Mouse (Mus musculus) thymus, postnatal 10 days (tissue): ENCODE measurements around the gene Gm15517.
A peak's percentile ranks its signal among the peaks of the same experiment; 100 is the strongest.
"Not testable (repeated sequence)": the region's sequence is repeated elsewhere in the genome, so short reads cannot be mapped to it uniquely, and the experiment has no call there.

Experiments used
- DNase-seq, 2 experiments: peaks; one replicate each; pipeline ENCODE4 v3.0.0; 2021; ENCODE audit warnings: low spot score in 2 of 2

The Gm15517 gene

DNA sequence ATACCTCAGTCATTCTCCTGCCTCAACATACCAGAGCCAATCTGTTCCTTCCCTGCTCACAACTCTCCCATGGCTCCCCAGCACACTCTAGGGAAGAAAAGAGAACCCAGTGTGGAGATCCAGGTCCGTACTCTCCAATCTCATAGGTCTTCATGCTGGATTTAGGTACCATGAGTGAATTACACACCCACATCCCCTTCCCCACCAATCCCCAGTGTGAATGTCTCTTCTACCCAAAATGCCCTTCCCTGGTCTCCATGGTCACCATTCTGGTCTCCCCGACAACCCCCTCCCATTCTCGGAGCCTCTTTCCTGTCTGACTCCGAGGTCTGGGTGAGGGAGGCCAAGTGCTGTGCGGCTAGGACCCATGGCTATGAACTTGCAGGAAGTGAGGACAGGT lies at the start of gene Gm15517:
Gene Gm15517 (plus strand): TSS at position 301 of the 400 bp plus-strand sequence.
- no peak for DNase-seq

DNA sequence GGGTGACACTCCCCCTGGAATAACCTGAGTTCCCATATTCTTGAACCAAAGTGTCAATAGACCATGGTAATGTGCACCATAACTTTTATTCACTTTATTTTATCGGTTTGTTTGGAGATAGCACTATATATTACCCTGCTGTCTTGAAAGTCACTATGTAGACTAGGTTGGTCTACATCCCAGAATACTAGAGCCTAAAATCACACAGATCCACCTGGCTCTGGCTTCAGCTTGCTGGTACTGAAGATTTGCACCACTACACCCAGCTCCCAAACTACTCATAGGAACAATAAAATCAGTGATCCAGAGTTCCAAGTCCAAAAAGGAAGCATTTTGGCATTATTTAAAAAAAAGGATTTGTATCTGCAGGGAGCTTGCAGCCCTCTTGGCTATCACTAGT lies 45.6 kb upstream of the Gm15517 start, which contains the start of gene Klk1b5:
Gene Klk1b5 (plus strand): TSS at position 301 of the 400 bp plus-strand sequence.
- no peak for DNase-seq

DNA sequence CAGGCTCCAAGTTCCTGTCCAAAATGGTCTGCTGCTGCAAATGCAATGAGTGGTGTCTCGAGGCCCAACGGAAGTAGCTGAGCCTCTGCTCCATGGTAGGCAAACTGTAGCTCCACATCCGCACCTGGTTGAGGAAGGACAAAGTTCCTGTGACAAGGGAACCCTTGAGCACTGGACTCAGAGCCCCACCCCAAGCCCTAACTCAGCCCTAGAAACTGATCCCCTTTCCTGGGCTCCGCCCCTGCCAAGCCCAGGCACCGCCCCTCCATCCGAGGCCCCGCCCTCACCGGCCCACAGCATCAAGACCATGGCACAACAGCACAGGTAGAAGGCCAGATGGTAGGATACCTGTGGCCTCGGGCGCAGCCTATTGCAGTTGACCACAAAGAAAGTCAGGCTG lies 39.6 kb upstream of the Gm15517 start:
- DNase-seq, result not testable (repeated sequence)

DNA sequence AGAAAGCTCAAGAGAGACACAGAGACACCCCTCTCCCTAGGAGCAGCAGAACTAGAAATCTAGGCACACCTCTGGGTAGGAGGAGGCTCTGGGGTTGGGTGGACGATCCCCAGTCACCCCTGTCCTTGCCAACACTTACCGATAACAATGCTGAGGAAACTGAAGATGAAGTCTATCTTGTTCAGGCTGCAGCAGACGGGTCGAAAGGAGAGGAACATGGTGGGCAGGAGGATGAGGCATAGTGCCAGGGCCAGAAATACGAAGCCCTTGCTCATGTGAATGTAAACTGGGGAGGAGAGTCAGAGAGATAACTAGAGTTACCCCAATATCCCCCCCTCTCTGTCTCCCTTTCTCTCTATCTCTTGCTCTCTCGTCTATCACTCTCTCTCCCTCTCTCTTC lies 38.9 kb upstream of the Gm15517 start:
- not testable (repeated sequence) for DNase-seq

- no peak for DNase-seq
Observed at GRCm38 (mm10) chr7:44225076-44225475, 36.2 kb upstream of the Gm15517 start, which contains the start of gene Klk1. Gene Klk1, plus strand, starts transcription at chr7:44225360.

DNA sequence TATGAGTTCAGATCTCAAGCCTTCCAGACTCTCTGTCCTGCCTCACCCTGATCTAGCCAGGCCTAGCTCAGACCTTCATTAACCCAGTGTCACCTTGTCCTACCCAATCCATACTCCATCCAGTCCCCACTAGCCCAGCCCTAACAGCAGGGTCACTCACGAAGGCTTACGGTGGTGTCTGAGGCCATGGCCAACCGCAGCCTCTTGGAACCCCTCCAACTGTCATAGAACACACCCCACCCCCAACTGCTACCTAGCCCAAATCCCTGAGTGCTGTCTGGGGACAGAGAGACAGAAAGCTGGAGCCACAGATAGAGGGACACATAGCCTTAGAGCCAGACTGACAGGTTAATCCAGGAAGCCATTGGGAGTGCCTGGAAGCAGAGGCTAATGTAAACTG lies 25.3 kb upstream of the Gm15517 start, which contains the start of gene Gm36864:
Gene Gm36864 (plus strand): TSS at position 269 of the 400 bp plus-strand sequence.
- DNase-seq, result no peak

GRCm38 (mm10) chr7:44239913-44240312 lies 21.3 kb upstream of the Gm15517 start:
- DNase-seq, result no peak

DNA sequence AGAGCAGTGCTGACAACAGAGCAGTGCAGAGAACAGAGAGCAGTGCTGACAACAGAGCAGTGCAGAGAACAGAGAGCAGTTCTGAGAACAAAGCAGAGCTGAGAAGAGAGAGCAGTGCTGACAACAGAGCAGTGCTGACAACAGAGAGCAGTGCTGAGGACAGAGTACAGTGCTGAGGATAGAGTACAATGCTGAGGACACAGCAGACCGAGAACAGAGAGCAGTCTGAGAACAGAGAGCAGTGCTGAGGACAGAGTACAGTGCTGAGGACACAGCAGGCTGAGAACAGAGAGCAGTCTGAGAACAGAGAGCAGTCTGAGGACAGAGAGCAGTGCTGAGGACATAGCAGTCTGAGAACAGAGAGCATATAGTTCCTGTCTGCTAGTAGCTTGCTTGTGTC lies 20.5 kb upstream of the Gm15517 start:
- DNase-seq, result no peak

GRCm38 (mm10) chr7:44241163-44241562 lies 20.1 kb upstream of the Gm15517 start:
- no peak for DNase-seq

GRCm38 (mm10) chr7:44244080-44244479 lies 17.2 kb upstream of the Gm15517 start:
- DNase-seq, result no peak

- DNase-seq, result peak; percentile 89 to 93
Observed at GRCm38 (mm10) chr7:44246055-44246983, 14.9 kb upstream of the Gm15517 start, which contains the start of the genes 1700028J19Rik and 2410002F23Rik. Gene 1700028J19Rik, minus strand, starts transcription at chr7:44246695. Gene 2410002F23Rik, plus strand, starts transcription at chr7:44246722.

DNA sequence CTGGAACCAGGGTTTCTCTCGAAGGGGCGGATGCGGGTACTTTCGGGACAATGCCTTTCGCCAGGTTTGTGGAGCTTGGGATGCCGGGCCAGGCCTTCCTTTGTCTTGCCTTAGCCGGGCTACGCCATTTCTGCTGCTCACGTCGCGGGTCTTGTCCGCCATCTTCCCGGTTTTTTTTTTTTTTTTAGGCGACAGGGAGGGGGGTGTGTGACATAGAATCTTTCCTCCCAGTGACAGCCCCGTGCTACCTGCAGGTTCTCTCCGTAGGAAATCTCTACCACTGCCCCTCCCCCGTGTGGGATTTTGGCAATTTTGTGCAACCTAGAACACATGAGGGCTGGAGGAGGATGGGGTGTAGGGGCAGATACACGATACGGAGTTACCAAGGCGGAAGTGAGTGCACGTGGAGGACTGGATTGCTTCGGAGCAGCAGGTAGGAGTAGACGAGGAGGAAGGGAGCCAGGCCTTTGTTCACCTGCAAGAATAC lies 14.2 kb upstream of the Gm15517 start:
- peak; percentile 33 to 61 for DNase-seq

DNA sequence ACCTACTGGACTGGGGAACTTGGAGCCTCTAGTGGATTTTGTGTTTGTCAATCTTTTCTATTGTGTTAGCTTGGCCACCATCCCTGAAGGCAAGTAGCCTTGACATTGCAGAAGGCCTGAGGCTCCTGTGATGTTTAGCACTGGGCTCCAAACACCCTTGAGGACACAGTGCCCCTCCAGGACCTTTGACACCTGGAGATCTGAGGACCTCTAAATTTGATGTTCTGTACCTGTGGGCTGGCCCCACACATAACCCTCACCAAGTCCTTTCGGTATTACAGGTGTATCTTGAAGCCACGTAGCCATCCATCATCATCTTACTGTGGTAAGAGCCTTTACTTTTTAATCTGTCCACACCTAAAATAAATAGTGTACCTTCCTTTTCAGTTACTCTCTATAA lies 13.3 kb upstream of the Gm15517 start:
- DNase-seq, result no peak

DNA sequence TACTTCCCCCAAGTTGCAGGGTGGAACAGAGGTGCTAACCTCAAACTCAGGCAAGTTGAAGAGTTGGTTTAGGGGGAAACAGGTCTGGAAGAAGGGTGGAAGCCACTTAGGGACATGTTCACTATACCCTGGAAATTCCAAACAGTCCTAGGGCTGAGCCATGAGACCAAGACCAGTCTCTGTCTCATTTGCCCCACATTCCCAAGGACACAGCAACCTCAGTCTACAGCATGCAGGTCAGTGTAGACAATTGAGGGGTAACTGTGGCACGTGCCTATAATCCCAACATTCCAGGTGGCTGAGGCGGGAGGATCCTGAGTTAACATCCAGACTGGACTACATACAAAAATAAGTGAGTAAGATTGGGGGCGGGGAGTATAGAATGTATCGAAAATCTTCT lies 12.0 kb upstream of the Gm15517 start:
- no peak for DNase-seq

- DNase-seq, result not testable (repeated sequence)
Observed at GRCm38 (mm10) chr7:44250732-44251275, 10.4 kb upstream of the Gm15517 start.

DNA sequence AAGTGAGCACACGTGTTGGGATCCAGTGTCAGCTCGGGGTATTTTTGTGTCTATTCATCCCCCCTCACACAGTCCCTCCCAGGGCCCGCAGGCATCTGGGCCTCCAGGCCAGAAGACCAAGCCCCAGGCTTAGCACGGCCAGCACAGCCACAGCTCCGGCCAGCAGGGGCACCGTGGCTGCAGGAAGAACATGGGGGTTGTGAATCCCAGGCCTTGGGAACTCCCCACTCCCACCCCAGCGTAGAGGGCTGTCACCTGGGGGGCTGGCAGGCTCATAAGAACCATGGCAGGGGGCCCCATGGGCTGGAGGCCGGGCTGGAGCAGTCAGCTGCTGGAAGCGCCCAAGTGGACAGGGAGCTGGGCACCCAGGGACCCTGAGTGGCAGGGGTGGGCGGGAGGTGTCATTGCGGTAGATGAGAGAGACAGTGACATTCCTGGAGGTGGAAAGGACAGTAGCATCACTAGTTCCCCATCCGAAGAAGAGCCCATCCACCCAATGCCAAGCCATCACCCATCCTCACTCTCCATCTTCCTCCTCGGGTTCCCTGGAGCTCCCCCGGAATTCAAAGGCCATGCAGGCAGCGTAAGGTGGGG lies 8.1 kb upstream of the Gm15517 start:
- no peak for DNase-seq

- no peak for DNase-seq
Observed at GRCm38 (mm10) chr7:44254930-44255329, 6.3 kb upstream of the Gm15517 start.

DNA sequence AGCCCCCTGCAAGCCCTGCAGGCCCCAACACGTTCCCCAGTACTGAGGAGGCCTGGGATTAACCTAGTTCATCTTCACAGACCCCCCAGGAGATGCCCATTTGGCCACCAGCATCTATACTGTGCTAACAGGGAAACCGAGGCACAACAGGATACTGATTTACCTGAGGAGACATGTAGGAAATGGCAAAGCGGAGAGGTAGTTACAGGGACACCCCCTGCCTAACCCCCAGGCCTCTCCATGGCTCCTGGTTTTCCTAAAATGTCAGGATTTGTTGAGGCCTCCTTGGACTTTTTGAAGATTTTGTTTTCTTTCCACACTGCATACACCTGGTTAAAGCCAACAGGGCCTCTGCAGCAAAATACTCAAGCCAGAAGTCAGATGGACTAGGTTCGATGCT lies 4.0 kb upstream of the Gm15517 start, which contains the start of gene Acp4:
Gene Acp4 (minus strand): TSS at position 101 of the 400 bp plus-strand sequence.
- DNase-seq, result no peak

GRCm38 (mm10) chr7:44260410-44260809 lies 837 bp upstream of the Gm15517 start:
- DNase-seq, result no peak

GRCm38 (mm10) chr7:44262791-44263643 lies 1.8 kb downstream of the Gm15517 start:
- peak; percentile 83 to 95 for DNase-seq

DNA sequence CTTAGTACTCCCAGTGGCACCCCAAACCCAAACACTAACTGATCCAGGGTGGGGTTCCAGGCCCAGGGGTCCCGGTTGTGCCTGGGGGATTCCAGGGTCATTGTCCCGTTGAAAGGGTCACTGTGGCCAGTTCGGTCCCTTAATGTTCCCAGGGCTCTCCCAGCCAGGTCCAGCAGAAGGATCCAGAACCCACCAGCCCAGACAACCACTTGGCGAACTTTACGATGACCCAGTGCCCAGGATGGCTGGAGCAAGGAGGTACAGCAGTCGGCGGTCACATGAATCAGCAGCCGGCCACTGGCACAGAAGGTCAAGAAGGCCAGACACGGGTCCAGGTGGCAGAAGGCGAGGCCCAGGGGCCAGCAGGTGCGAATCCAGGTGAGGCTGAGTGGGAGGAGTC lies 6.9 kb downstream of the Gm15517 start:
- DNase-seq, result no peak
